Mouse (Mus musculus): ENCODE results near the gene Tunar.

Gene Tunar

GRCm38 (mm10) chr12:105398172-105398571, 64.5 kb downstream of the Tunar start:
- DNase-seq (ENCODE audit: low read depth, low spot score): no peak

- DNase-seq (ENCODE audit: low read depth, low spot score): no peak
These were observed 70.1 kb downstream of the Tunar start for GRCm38 (mm10) chr12:105403742-105404141.

GRCm38 (mm10) chr12:105406008-105406407, 72.3 kb downstream of the Tunar start:
- DNase-seq (ENCODE audit: low read depth, low spot score): no peak

GRCm38 (mm10) chr12:105413909-105414308, 80.2 kb downstream of the Tunar start:
- no peak for DNase-seq (ENCODE audit: low read depth, low spot score)

DNA sequence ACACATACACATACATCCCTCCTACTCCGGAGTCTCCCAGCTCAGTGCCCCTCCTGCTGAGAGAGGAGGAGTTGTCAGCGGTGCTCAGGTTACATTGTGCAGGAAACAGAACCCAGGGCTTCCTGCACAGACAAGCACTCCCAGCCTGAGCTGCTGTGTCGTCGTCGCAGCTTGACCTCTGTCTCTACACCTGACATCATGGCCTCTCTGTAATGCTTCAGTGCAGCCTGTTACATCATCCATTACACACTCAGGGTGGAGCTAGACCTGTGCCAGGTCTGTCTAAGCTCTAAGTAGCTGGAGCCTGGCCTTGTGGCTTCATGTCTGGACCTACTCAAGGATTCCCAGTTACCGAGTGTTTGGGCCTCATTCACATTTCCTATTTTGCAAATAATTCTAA, 86.8 kb downstream of the Tunar start:
- no peak for DNase-seq (ENCODE audit: low read depth, low spot score)

DNA sequence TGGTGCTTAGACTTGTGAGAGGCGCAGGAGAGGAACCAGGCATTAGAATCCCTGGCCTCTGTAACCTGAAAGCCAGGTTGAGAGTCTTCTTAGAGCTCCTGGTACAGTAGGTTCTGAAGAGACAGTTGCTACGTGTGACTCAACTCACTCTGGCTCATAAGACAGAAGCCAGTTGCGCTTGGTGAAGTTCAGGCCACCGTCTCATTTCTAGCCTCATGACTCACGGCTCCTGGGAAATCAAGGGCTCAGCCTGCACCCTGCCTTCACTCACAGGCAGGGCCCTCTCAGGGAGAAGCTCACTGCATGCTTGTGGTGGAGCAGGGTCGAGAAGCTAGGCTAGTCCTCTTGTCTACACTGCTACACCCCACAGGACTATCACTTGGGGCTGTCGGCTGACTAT, 92.9 kb downstream of the Tunar start:
- no peak for DNase-seq (ENCODE audit: low read depth, low spot score)

DNA sequence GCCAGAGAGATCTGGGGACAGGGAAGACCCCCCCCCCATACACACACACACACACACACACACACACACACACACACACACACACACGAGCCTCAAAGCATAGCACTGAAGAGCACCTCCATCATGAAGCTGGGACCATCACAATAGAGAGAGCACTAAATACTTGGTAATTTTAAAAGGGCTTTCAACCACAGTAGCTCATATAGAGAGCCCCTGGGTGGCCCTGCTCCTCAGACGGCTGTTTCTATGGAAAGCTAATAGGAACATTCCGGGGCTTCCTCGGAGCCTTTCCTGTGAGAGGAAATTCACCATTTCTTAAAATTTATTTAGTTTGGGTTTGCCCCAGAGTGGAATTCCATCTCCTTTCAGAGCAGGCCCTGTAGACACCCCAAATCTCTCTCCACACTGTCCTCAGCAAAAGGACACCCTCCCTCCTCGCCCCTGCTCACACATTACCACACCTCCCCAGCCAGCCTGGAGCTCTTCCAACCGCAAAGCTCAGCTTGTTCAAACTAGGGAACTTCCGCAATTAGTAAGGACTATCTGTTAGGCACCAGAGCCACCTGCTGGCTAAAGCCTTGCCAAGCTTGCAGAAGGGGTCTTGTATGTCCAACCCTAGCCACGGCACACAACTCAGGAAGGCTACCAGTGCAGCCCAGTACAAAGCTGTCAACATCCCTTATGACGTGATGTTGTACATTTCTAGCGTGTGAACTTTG, 93.5 kb downstream of the Tunar start:
- peak; percentile 76 for DNase-seq (ENCODE audit: low read depth, low spot score)

GRCm38 (mm10) chr12:105431872-105432271, 98.2 kb downstream of the Tunar start:
- DNase-seq (ENCODE audit: low read depth, low spot score): peak; percentile 48

GRCm38 (mm10) chr12:105432807-105433206, 99.1 kb downstream of the Tunar start:
- DNase-seq (ENCODE audit: low read depth, low spot score): peak; percentile 54
